Mouse (Mus musculus): ENCODE measurements around the gene Wwox.

DNA sequence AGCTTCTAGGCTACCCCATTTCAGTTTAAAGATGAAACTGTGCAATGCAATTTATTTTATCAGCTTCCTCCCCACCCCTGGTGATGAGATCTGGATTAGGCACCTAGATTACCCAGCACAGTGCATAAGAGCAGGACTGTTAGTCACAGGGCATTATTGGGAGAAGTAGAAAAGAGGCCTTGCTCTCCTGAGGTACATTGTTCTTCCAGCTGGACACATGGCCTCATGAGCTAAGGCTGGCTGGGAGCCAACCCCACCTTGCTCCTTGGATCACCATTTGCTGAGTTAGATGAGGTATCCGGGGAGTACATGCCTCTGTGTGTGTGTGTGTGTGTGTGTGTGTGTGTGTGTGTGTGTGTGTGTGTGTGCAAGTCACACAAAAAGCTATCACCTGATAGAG lies 70.8 kb downstream of the Wwox start:
- TF ChIP-seq CTCF (IDR thresholded peaks at IDR 0.05), result no peak
- TF ChIP-seq EP300 (IDR thresholded peaks at IDR 0.05), result no peak

All from lung, postnatal 0 days (tissue).